Mouse (Mus musculus): Measurements from ENCODE around the gene Fpr3. TPM values are rescaled to one million over a fixed set of nuclear protein-coding genes. Genes with fewer than 3 reads are reported as not detected.
"Not testable (repeated sequence)": the region's sequence is repeated elsewhere in the genome, so short reads cannot be mapped to it uniquely, and the experiment has no call there.

Gene Fpr3
- polyA plus RNA-seq, 1 experiment from 2014 or later, result not detected

GRCm38 (mm10) chr17:17909636-17910421 is 22.2 kb downstream of the Fpr3 start:
- ATAC-seq (replicated peaks; ENCODE audit: low FRiP score), result peak; percentile 92
- peak; percentile 54 for DNase-seq (ENCODE audit: low spot score)
- peak overlapping the region; percentile 63 for H3K4me2 ChIP-seq
- H3K4me3 ChIP-seq (ENCODE audit: low read depth, low read length), result peak overlapping the region; percentile 44
- H3K9ac ChIP-seq (ENCODE audit: low read depth, low read length), result no peak overlapping the region
- WGBS, result 16% methylated on average over 51 of the region's 51 CpGs
- no peaks in the 10 kb centered on the region for H3K4me1 ChIP-seq (replicated peaks; ENCODE audit: control insufficient read depth, insufficient read depth, low read length)
- H3K9me3 ChIP-seq (ENCODE audit: control insufficient read depth, low read length), result no peaks in the 10 kb centered on the region
- no peaks in the 10 kb centered on the region; the same call in 1 of the 2 replicates for H3K27me3 ChIP-seq (replicated peaks; ENCODE audit: control insufficient read depth, insufficient read depth, low read length)
- no peaks in the 10 kb centered on the region for H3K36me3 ChIP-seq (ENCODE audit: control insufficient read depth, insufficient read depth, low read length)
- H3K27ac ChIP-seq (ENCODE audit: low read depth, low read length), result no peak overlapping the region

GRCm38 (mm10) chr17:17912618-17913017 is 25.0 kb downstream of the Fpr3 start:
- not testable (repeated sequence) for H3K9ac ChIP-seq (ENCODE audit: low read depth, low read length); H3K4me2 ChIP-seq; H3K36me3 ChIP-seq (ENCODE audit: control insufficient read depth, insufficient read depth, low read length); H3K4me1 ChIP-seq (replicated peaks; ENCODE audit: control insufficient read depth, insufficient read depth, low read length); H3K4me3 ChIP-seq (ENCODE audit: low read depth, low read length); H3K9me3 ChIP-seq (ENCODE audit: control insufficient read depth, low read length); H3K27ac ChIP-seq (ENCODE audit: low read depth, low read length); H3K27me3 ChIP-seq (replicated peaks; ENCODE audit: control insufficient read depth, insufficient read depth, low read length); DNase-seq (ENCODE audit: low spot score); ATAC-seq (replicated peaks; ENCODE audit: low FRiP score)
- WGBS, result 84% methylated on average over 8 of the region's 8 CpGs

GRCm38 (mm10) chr17:17917376-17917775 is 29.7 kb downstream of the Fpr3 start:
- Histone ChIP-seq H3K4me1 (replicated peaks; ENCODE audit: control insufficient read depth, insufficient read depth, low read length) (no peaks in the 10 kb centered on the region), H3K27me3 (replicated peaks; ENCODE audit: control insufficient read depth, insufficient read depth, low read length) (no peaks in the 10 kb centered on the region), H3K4me2 (no peak overlapping the region), H3K27ac (ENCODE audit: low read depth, low read length) (no peak overlapping the region), H3K9me3 (ENCODE audit: control insufficient read depth, low read length) (no peaks in the 10 kb centered on the region; the same call in 1 of the 2 replicates), H3K4me3 (ENCODE audit: low read depth, low read length) (no peak overlapping the region), H3K36me3 (ENCODE audit: control insufficient read depth, insufficient read depth, low read length) (no peaks in the 10 kb centered on the region), H3K9ac (ENCODE audit: low read depth, low read length) (no peak overlapping the region)
- DNase-seq (ENCODE audit: low spot score) (no peak), ATAC-seq (replicated peaks; ENCODE audit: low FRiP score) (no peak)
- 79% methylated on average over 1 of the region's 1 CpGs for WGBS

- Histone ChIP-seq H3K27me3 (replicated peaks; ENCODE audit: control insufficient read depth, insufficient read depth, low read length) (no peaks in the 10 kb centered on the region), H3K9ac (ENCODE audit: low read depth, low read length) (no peak overlapping the region), H3K9me3 (ENCODE audit: control insufficient read depth, low read length) (no peaks in the 10 kb centered on the region; the same call in 1 of the 2 replicates), H3K27ac (ENCODE audit: low read depth, low read length) (no peak overlapping the region), H3K4me2 (no peak overlapping the region), H3K36me3 (ENCODE audit: control insufficient read depth, insufficient read depth, low read length) (no peaks in the 10 kb centered on the region), H3K4me3 (ENCODE audit: low read depth, low read length) (no peak overlapping the region), H3K4me1 (replicated peaks; ENCODE audit: control insufficient read depth, insufficient read depth, low read length) (no peaks in the 10 kb centered on the region)
- no peak for DNase-seq (ENCODE audit: low spot score)
- ATAC-seq (replicated peaks; ENCODE audit: low FRiP score), result no peak
Measured at GRCm38 (mm10) chr17:17917782-17918181, 30.1 kb downstream of the Fpr3 start.

- no peak for ATAC-seq (replicated peaks; ENCODE audit: low FRiP score)
- no peaks in the 10 kb centered on the region for H3K4me1 ChIP-seq (replicated peaks; ENCODE audit: control insufficient read depth, insufficient read depth, low read length)
- H3K4me3 ChIP-seq (ENCODE audit: low read depth, low read length), result no peak overlapping the region
- WGBS, result 21% methylated on average over 1 of the region's 1 CpGs
- H3K36me3 ChIP-seq (ENCODE audit: control insufficient read depth, insufficient read depth, low read length), result no peaks in the 10 kb centered on the region
- DNase-seq (ENCODE audit: low spot score), result no peak
- H3K27me3 ChIP-seq (replicated peaks; ENCODE audit: control insufficient read depth, insufficient read depth, low read length), result no peaks in the 10 kb centered on the region
- no peak overlapping the region for H3K27ac ChIP-seq (ENCODE audit: low read depth, low read length)
- no peaks in the 10 kb centered on the region for H3K9me3 ChIP-seq (ENCODE audit: control insufficient read depth, low read length)
- H3K9ac ChIP-seq (ENCODE audit: low read depth, low read length), result no peak overlapping the region
- no peak overlapping the region for H3K4me2 ChIP-seq
Measured at GRCm38 (mm10) chr17:17973443-17973842, 85.8 kb downstream of the Fpr3 start.

DNA sequence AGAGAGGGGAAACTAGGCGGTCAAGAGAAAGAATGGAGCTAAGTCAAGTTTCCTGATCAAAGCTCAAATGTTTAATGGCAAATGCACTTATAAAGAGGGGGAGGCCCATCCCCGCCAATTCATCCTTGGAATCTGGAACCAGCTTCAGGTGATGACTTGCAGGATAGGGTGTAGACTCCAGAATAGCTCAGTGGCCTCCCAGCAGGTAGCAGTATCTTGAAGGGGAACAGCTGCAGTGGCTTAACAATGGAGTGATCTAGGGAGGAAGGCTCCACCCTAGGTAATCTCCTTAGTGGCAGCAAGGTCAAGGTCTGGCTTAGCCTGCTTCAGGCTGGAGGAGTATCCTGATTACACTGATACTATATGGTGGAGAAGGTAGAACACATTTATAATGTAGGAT is 93.6 kb downstream of the Fpr3 start:
- H3K9me3 ChIP-seq (ENCODE audit: control insufficient read depth, low read length); ATAC-seq (replicated peaks; ENCODE audit: low FRiP score); H3K27me3 ChIP-seq (replicated peaks; ENCODE audit: control insufficient read depth, insufficient read depth, low read length); H3K9ac ChIP-seq (ENCODE audit: low read depth, low read length); H3K4me2 ChIP-seq; DNase-seq (ENCODE audit: low spot score); H3K27ac ChIP-seq (ENCODE audit: low read depth, low read length); H3K36me3 ChIP-seq (ENCODE audit: control insufficient read depth, insufficient read depth, low read length); H3K4me1 ChIP-seq (replicated peaks; ENCODE audit: control insufficient read depth, insufficient read depth, low read length); H3K4me3 ChIP-seq (ENCODE audit: low read depth, low read length): not testable (repeated sequence)
- 68% methylated on average over 2 of the region's 2 CpGs for WGBS

DNA sequence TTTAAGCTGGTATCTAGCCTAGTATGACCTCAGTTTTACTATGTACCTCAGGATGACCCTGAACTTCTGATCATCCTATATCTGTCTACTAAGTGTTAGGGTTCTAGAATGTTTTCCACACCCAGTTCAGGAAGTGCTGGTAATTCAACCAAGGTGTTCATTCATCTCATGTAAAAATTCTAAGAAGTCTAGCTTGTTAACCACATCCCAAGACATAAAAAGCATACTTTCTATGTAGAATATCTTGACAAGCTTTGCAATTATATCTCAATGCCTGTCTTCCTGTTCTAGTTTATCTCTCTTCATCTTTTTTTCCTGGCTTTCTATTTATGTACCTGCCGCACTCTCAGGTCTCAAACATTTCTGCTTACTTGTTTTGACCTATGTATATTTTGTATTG is 117.1 kb downstream of the Fpr3 start:
- Histone ChIP-seq H3K36me3 (ENCODE audit: control insufficient read depth, insufficient read depth, low read length) (no peaks in the 10 kb centered on the region), H3K9me3 (ENCODE audit: control insufficient read depth, low read length) (no peaks in the 10 kb centered on the region), H3K27me3 (replicated peaks; ENCODE audit: control insufficient read depth, insufficient read depth, low read length) (no peaks in the 10 kb centered on the region), H3K4me3 (ENCODE audit: low read depth, low read length) (no peak overlapping the region), H3K27ac (ENCODE audit: low read depth, low read length) (no peak overlapping the region), H3K4me1 (replicated peaks; ENCODE audit: control insufficient read depth, insufficient read depth, low read length) (no peaks in the 10 kb centered on the region), H3K9ac (ENCODE audit: low read depth, low read length) (no peak overlapping the region), H3K4me2 (no peak overlapping the region)
- 87% methylated on average over 1 of the region's 1 CpGs for WGBS
- DNase-seq (ENCODE audit: low spot score) (no peak), ATAC-seq (replicated peaks; ENCODE audit: low FRiP score) (no peak)

Other genes with a start within 250 kb of the Fpr3 start
- not detected in 2 replicates for gene Vmn2r90, start 184.1 kb upstream of the Fpr3 start, polyA plus RNA-seq (2014; fragmentation: Nextera tagmentation; extraction: Ambion mirVana)
- 11.2 and 16.4 TPM in 2 replicates for gene Spaca6, start 60.7 kb upstream of the Fpr3 start, polyA plus RNA-seq (2014; fragmentation: Nextera tagmentation; extraction: Ambion mirVana)
- gene Has1, start 32.6 kb upstream of the Fpr3 start, polyA plus RNA-seq (2014; fragmentation: Nextera tagmentation; extraction: Ambion mirVana), result 0.31 and 0.58 TPM in 2 replicates
- gene Fpr1, start 3.9 kb upstream of the Fpr3 start, polyA plus RNA-seq (2014; fragmentation: Nextera tagmentation; extraction: Ambion mirVana), result 0.37 TPM in 1 of 2 replicates, not detected in the other
- gene Fpr2, start within 50 bp of the Fpr3 start, polyA plus RNA-seq (2014; fragmentation: Nextera tagmentation; extraction: Ambion mirVana), result 0.21 TPM in 1 of 2 replicates, not detected in the other
- gene Fpr-rs4, start 133.9 kb downstream of the Fpr3 start, polyA plus RNA-seq (2014; fragmentation: Nextera tagmentation; extraction: Ambion mirVana), result not detected in 2 replicates
- gene Vmn2r124, start 161.6 kb downstream of the Fpr3 start, polyA plus RNA-seq (2014; fragmentation: Nextera tagmentation; extraction: Ambion mirVana), result not detected in 2 replicates
- not detected in 2 replicates for gene Vmn2r91, start 197.2 kb downstream of the Fpr3 start, polyA plus RNA-seq (2014; fragmentation: Nextera tagmentation; extraction: Ambion mirVana)

Data from liver, embryonic 11.5 days (tissue).